Mouse (Mus musculus): ENCODE results near the gene Kcnk13.

Kcnk13 gene

GRCm38 (mm10) chr12:100089265-100089664 lies 125.0 kb downstream of the Kcnk13 start:
- Histone ChIP-seq H3K9me3 (ENCODE audit: low read length) (no peaks in the 10 kb centered on the region), H3K4me3 (replicated peaks; ENCODE audit: low read length) (no peak overlapping the region), H3K4me1 (replicated peaks; ENCODE audit: low read depth, low read length) (no peaks in the 10 kb centered on the region), H3K36me3 (ENCODE audit: insufficient read depth, low read length) (no peaks in the 10 kb centered on the region), H3K27me3 (ENCODE audit: insufficient read depth, low read length) (peaks cover 4% of the 10 kb centered on the region; the same call in 1 of the 2 replicates)
- TF ChIP-seq NANOG (IDR thresholded peaks at IDR 0.05; ENCODE audit: borderline replicate concordance, low read length) (no peak), CTCF (conservative IDR thresholded peaks at IDR 0.05; ENCODE audit: low read length) (no peak), POU5F1 (IDR thresholded peaks at IDR 0.05; ENCODE audit: borderline replicate concordance, low read length) (no peak)

DNA sequence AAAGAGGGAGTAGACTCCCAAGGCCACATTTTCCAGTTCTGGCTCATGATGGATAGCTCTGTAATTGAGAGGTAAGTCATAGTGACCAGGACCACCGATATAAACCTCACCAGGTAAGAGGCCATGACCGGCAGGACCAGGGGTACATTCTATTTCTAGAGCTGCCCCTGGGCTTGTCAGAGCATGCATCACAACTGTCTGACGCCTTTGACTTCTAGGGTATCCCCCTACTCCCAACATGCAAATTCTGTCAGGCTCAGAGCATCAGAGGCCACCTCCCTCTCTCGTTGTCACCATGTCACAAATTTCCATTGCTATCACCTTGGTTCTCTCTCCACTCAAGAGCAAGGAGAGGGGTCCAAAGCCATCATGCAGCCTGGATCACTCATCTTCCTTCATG lies 126.5 kb downstream of the Kcnk13 start:
- TF ChIP-seq POU5F1 (IDR thresholded peaks at IDR 0.05; ENCODE audit: borderline replicate concordance, low read length) (no peak), CTCF (conservative IDR thresholded peaks at IDR 0.05; ENCODE audit: low read length) (no peak), NANOG (IDR thresholded peaks at IDR 0.05; ENCODE audit: borderline replicate concordance, low read length) (no peak)
- no peaks in the 10 kb centered on the region for H3K9me3 ChIP-seq (ENCODE audit: low read length)
- H3K36me3 ChIP-seq (ENCODE audit: insufficient read depth, low read length) = no peaks in the 10 kb centered on the region
- no peaks in the 10 kb centered on the region for H3K4me1 ChIP-seq (replicated peaks; ENCODE audit: low read depth, low read length)
- H3K4me3 ChIP-seq (replicated peaks; ENCODE audit: low read length) = no peak overlapping the region
- H3K27me3 ChIP-seq (ENCODE audit: insufficient read depth, low read length) = peaks cover 4% of the 10 kb centered on the region; the same call in 1 of the 2 replicates

- H3K9me3 ChIP-seq (ENCODE audit: low read length) = no peaks in the 10 kb centered on the region
- no peaks in the 10 kb centered on the region for H3K4me1 ChIP-seq (replicated peaks; ENCODE audit: low read depth, low read length)
- no peak for TF ChIP-seq NANOG (IDR thresholded peaks at IDR 0.05; ENCODE audit: borderline replicate concordance, low read length)
- no peak for TF ChIP-seq POU5F1 (IDR thresholded peaks at IDR 0.05; ENCODE audit: borderline replicate concordance, low read length)
- TF ChIP-seq CTCF (conservative IDR thresholded peaks at IDR 0.05; ENCODE audit: low read length) = no peak
- H3K36me3 ChIP-seq (ENCODE audit: insufficient read depth, low read length) = no peaks in the 10 kb centered on the region
- no peak overlapping the region for H3K4me3 ChIP-seq (replicated peaks; ENCODE audit: low read length)
- H3K27me3 ChIP-seq (ENCODE audit: insufficient read depth, low read length) = peaks cover 4% of the 10 kb centered on the region; the same call in 1 of the 2 replicates
Measured at GRCm38 (mm10) chr12:100093046-100093445, 128.7 kb downstream of the Kcnk13 start.

GRCm38 (mm10) chr12:100099971-100100706 lies 135.8 kb downstream of the Kcnk13 start:
- Histone ChIP-seq H3K9me3 (ENCODE audit: low read length) (peaks cover 12% of the 10 kb centered on the region), H3K4me3 (replicated peaks; ENCODE audit: low read length) (no peak overlapping the region), H3K4me1 (replicated peaks; ENCODE audit: low read depth, low read length) (no peaks in the 10 kb centered on the region), H3K27me3 (ENCODE audit: insufficient read depth, low read length) (no peaks in the 10 kb centered on the region; the same call in 1 of the 2 replicates), H3K36me3 (ENCODE audit: insufficient read depth, low read length) (no peaks in the 10 kb centered on the region)
- TF ChIP-seq CTCF (conservative IDR thresholded peaks at IDR 0.05; ENCODE audit: low read length) = no peak
- TF ChIP-seq POU5F1 (IDR thresholded peaks at IDR 0.05; ENCODE audit: borderline replicate concordance, low read length) = no peak
- no peak for TF ChIP-seq NANOG (IDR thresholded peaks at IDR 0.05; ENCODE audit: borderline replicate concordance, low read length)

DNA sequence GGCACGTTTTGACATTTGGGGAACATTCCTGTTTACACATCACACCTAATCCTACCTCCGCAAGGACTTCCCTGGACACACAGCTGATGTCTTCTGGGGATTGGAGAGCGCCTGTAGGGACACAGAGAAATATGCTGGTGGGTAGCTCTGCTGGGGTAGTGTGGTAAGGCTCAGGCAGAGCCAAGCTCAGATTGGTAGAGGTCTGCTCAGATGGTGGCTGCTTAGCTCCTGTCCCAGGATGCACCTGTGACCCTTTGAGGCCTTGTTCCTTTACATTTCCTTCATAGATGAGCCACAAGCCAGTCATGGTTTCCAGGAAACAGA lies 136.4 kb downstream of the Kcnk13 start:
- Histone ChIP-seq H3K36me3 (ENCODE audit: insufficient read depth, low read length) (no peaks in the 10 kb centered on the region), H3K4me3 (replicated peaks; ENCODE audit: low read length) (no peak overlapping the region), H3K4me1 (replicated peaks; ENCODE audit: low read depth, low read length) (no peaks in the 10 kb centered on the region), H3K9me3 (ENCODE audit: low read length) (peaks cover 12% of the 10 kb centered on the region), H3K27me3 (ENCODE audit: insufficient read depth, low read length) (no peaks in the 10 kb centered on the region; the same call in 1 of the 2 replicates)
- no peak for TF ChIP-seq NANOG (IDR thresholded peaks at IDR 0.05; ENCODE audit: borderline replicate concordance, low read length)
- no peak for TF ChIP-seq POU5F1 (IDR thresholded peaks at IDR 0.05; ENCODE audit: borderline replicate concordance, low read length)
- TF ChIP-seq CTCF (conservative IDR thresholded peaks at IDR 0.05; ENCODE audit: low read length) = no peak

- H3K27me3 ChIP-seq (ENCODE audit: insufficient read depth, low read length) = no peaks in the 10 kb centered on the region; the same call in 1 of the 2 replicates
- H3K36me3 ChIP-seq (ENCODE audit: insufficient read depth, low read length) = no peaks in the 10 kb centered on the region
- peaks cover 12% of the 10 kb centered on the region for H3K9me3 ChIP-seq (ENCODE audit: low read length)
- H3K4me3 ChIP-seq (replicated peaks; ENCODE audit: low read length) = no peak overlapping the region
- no peaks in the 10 kb centered on the region; the same call in 1 of the 2 replicates for H3K4me1 ChIP-seq (replicated peaks; ENCODE audit: low read depth, low read length)
- TF ChIP-seq NANOG (IDR thresholded peaks at IDR 0.05; ENCODE audit: borderline replicate concordance, low read length) = no peak
- no peak for TF ChIP-seq POU5F1 (IDR thresholded peaks at IDR 0.05; ENCODE audit: borderline replicate concordance, low read length)
Measured at GRCm38 (mm10) chr12:100101651-100102050, 137.4 kb downstream of the Kcnk13 start.

DNA sequence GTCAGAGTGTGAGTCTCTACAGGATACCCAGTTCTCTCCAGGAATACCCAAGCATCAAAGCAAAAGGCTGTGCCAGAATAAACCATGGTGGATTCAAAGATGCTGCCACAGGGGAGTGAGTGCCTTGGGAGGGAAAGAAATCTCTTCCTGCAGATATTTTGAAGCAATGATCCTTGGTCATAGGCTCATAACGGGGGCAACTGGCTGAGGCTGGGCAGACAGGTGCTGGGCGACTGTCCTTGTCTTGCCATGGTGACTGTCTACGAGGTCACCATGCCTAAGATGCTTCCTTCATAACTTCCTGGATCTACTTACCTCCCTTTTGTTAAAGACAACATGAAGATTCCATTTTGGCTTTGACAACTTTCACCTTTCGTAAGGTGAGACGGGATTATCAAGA lies 140.2 kb downstream of the Kcnk13 start:
- H3K36me3 ChIP-seq (ENCODE audit: insufficient read depth, low read length) = no peaks in the 10 kb centered on the region
- TF ChIP-seq NANOG (IDR thresholded peaks at IDR 0.05; ENCODE audit: borderline replicate concordance, low read length) (no peak), POU5F1 (IDR thresholded peaks at IDR 0.05; ENCODE audit: borderline replicate concordance, low read length) (no peak), CTCF (conservative IDR thresholded peaks at IDR 0.05; ENCODE audit: low read length) (no peak)
- peaks cover 9% of the 10 kb centered on the region for H3K9me3 ChIP-seq (ENCODE audit: low read length)
- H3K27me3 ChIP-seq (ENCODE audit: insufficient read depth, low read length) = no peaks in the 10 kb centered on the region; the same call in 1 of the 2 replicates
- H3K4me3 ChIP-seq (replicated peaks; ENCODE audit: low read length) = no peak overlapping the region
- peaks cover 25% of the 10 kb centered on the region for H3K4me1 ChIP-seq (replicated peaks; ENCODE audit: low read depth, low read length)

DNA sequence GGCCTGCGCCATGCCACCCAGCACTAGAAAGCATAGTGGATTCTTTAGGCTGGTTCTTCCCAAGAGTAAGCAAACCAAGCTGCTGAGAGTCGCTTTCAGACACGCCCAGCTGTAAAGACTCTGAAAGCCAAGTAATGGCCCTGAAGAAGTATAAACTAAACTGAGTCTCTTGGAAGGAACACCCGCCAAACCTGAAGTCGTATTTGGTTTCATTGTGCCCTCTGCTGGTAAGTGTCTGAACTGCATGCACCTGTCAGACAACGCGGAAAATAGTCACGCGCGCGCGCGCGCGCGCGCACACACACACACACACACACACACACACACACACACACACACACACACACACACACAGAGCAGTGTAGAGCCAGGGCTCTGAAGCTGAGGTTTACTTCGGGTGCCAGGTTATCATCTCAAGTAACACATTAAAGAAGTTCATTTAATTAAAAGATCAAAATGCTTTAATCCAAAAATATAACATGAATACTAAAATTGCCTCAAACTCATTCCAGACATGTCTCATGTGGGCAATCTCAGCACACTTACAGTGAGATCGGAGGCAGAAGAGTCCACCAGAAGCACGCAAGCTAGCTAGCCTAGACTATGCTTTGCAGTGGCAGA lies 142.1 kb downstream of the Kcnk13 start:
- peaks cover 34% of the 10 kb centered on the region for H3K4me1 ChIP-seq (replicated peaks; ENCODE audit: low read depth, low read length)
- no peaks in the 10 kb centered on the region; the same call in 1 of the 2 replicates for H3K27me3 ChIP-seq (ENCODE audit: insufficient read depth, low read length)
- TF ChIP-seq NANOG (IDR thresholded peaks at IDR 0.05; ENCODE audit: borderline replicate concordance, low read length) (no peak), CTCF (conservative IDR thresholded peaks at IDR 0.05; ENCODE audit: low read length) (peak; percentile 65), POU5F1 (IDR thresholded peaks at IDR 0.05; ENCODE audit: borderline replicate concordance, low read length) (no peak)
- H3K9me3 ChIP-seq (ENCODE audit: low read length) = no peaks in the 10 kb centered on the region
- peaks cover 3% of the 10 kb centered on the region for H3K36me3 ChIP-seq (ENCODE audit: insufficient read depth, low read length)
- no peak overlapping the region for H3K4me3 ChIP-seq (replicated peaks; ENCODE audit: low read length)

Data from E14TG2a.4 (cell line).